Mouse (Mus musculus): ENCODE measurements around the gene Ccp110. TPM values are rescaled to one million over a fixed set of nuclear protein-coding genes. Genes with fewer than 3 reads are reported as not detected.

Ccp110 gene
- polyA plus RNA-seq, 1 experiment = 1.5 TPM

DNA sequence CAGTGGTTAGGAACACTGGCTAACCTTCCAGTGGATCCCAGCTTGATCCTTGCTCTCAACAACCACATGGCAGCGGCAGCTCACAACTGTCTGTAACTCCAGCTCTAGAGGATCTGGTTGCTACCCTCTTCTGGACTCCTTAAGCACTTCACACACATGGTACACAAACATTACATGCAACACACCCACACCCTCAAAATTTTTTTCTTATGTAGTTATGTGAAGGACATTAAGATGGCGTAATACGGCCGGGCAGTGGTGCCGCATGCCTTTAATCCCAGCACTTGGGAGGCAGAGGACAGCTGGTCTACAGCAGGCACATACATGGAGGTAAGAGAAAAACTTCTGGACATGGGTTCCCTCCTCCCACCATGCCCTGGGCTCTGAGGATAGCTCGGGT is 16.2 kb upstream of the Ccp110 start:
- TF ChIP-seq POLR2A (IDR thresholded peaks at IDR 0.05; ENCODE audit: low read depth, low read length) (no peak), CTCF (IDR thresholded peaks at IDR 0.05; ENCODE audit: extremely low read depth, insufficient read depth, insufficient read length, insufficient replicate concordance) (no peak)
- Histone ChIP-seq H3K4me3 (ENCODE audit: extremely low read depth, insufficient read depth, insufficient read length) (no peak overlapping the region), H3K27ac (ENCODE audit: insufficient read depth, low read length) (no peak overlapping the region), H3K27me3 (ENCODE audit: control insufficient read depth, insufficient read depth, low read length) (no peaks in the 10 kb centered on the region), H3K36me3 (ENCODE audit: control insufficient read depth, insufficient read depth, low read length) (peaks cover 37% of the 10 kb centered on the region), H3K4me1 (ENCODE audit: control insufficient read depth, insufficient read depth, insufficient read length) (no peaks in the 10 kb centered on the region)
- WGBS = 95% methylated on average over 6 of the region's 6 CpGs
- no peak for DNase-seq (ENCODE audit: low read depth in 1 of 2, low spot score in 2 of 2)

DNA sequence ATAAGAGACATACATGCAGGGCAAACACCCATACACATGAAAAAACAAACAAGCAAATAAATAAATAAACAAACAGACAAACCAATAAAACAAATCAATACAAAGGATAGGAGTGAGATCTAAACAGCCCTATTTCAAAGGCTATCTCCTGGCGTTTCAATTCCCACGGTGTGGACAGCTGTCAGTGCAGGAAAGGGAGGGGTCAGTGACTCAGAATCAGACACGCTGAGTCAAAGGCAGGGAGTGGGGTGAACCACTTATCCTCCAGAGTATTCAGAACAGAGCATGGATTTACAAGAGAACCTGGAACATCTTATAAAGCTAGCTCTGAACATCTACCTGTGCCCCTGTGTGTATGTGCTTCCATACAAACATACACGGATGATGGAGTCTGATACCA is 15.2 kb upstream of the Ccp110 start:
- no peak for DNase-seq (ENCODE audit: low read depth in 1 of 2, low spot score in 2 of 2)
- Histone ChIP-seq H3K4me3 (ENCODE audit: extremely low read depth, insufficient read depth, insufficient read length) (no peak overlapping the region), H3K27ac (ENCODE audit: insufficient read depth, low read length) (no peak overlapping the region), H3K36me3 (ENCODE audit: control insufficient read depth, insufficient read depth, low read length) (peaks cover 31% of the 10 kb centered on the region), H3K27me3 (ENCODE audit: control insufficient read depth, insufficient read depth, low read length) (no peaks in the 10 kb centered on the region), H3K4me1 (ENCODE audit: control insufficient read depth, insufficient read depth, insufficient read length) (no peaks in the 10 kb centered on the region)
- TF ChIP-seq CTCF (IDR thresholded peaks at IDR 0.05; ENCODE audit: extremely low read depth, insufficient read depth, insufficient read length, insufficient replicate concordance) (no peak), POLR2A (IDR thresholded peaks at IDR 0.05; ENCODE audit: low read depth, low read length) (no peak)
- WGBS = 85% methylated on average over 4 of the region's 4 CpGs

DNA sequence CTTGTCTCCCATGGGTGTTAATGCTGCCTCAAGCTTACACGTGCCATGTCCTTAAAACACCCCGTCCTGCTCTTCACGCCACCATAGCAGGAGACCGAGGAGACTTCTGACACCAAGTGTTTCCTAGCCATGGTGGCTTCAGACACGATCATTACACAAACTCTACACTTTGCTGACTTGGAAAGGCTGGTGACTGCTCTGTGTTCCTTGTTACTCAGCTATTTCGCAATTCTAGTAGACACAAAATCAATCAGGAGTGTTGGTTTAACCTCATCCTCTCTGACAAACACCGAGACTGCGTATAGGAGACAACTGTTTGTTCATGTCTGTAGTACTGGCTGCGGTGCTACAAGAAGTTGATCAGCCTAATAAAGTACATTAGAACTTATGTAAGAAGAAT is 13.5 kb upstream of the Ccp110 start:
- Histone ChIP-seq H3K27me3 (ENCODE audit: control insufficient read depth, insufficient read depth, low read length) (no peaks in the 10 kb centered on the region), H3K4me3 (ENCODE audit: extremely low read depth, insufficient read depth, insufficient read length) (no peak overlapping the region), H3K27ac (ENCODE audit: insufficient read depth, low read length) (no peak overlapping the region), H3K4me1 (ENCODE audit: control insufficient read depth, insufficient read depth, insufficient read length) (no peaks in the 10 kb centered on the region), H3K36me3 (ENCODE audit: control insufficient read depth, insufficient read depth, low read length) (peaks cover 26% of the 10 kb centered on the region)
- no peak for DNase-seq (ENCODE audit: low read depth in 1 of 2, low spot score in 2 of 2)
- 90% methylated on average over 9 of the region's 9 CpGs for WGBS
- TF ChIP-seq CTCF (IDR thresholded peaks at IDR 0.05; ENCODE audit: extremely low read depth, insufficient read depth, insufficient read length, insufficient replicate concordance) = no peak
- TF ChIP-seq POLR2A (IDR thresholded peaks at IDR 0.05; ENCODE audit: low read depth, low read length) = no peak

DNA sequence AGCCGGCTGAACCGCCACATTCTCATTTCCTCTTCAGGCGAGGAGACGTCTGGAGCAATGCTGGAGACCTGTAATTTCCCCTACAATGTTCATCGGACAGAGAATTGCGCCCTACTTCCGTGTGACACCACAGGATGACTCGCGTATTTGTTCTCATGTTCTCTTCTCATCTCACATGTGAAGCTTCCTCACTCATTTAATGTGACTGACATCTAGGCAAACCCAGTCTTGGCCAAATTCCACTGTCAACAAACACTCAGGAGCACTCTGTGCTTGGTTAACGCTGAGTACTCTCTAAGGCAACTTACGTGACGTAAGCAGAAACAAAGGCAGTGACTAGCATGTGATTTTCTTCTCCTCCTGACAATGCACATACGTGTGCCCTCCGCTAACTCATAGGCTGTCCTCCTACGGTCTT is 9.2 kb upstream of the Ccp110 start:
- 84% methylated on average over 15 of the region's 15 CpGs for WGBS
- no peak for TF ChIP-seq POLR2A (IDR thresholded peaks at IDR 0.05; ENCODE audit: low read depth, low read length)
- peaks cover 5% of the 10 kb centered on the region; the same call in 1 of the 2 replicates for H3K4me1 ChIP-seq (ENCODE audit: control insufficient read depth, insufficient read depth, insufficient read length)
- DNase-seq (ENCODE audit: low read depth in 1 of 2, low spot score in 2 of 2) = no peak
- no peak overlapping the region for H3K4me3 ChIP-seq (ENCODE audit: extremely low read depth, insufficient read depth, insufficient read length)
- no peaks in the 10 kb centered on the region for H3K27me3 ChIP-seq (ENCODE audit: control insufficient read depth, insufficient read depth, low read length)
- no peak overlapping the region for H3K27ac ChIP-seq (ENCODE audit: insufficient read depth, low read length)
- H3K36me3 ChIP-seq (ENCODE audit: control insufficient read depth, insufficient read depth, low read length) = peaks cover 4% of the 10 kb centered on the region; the same call in 1 of the 2 replicates

DNA sequence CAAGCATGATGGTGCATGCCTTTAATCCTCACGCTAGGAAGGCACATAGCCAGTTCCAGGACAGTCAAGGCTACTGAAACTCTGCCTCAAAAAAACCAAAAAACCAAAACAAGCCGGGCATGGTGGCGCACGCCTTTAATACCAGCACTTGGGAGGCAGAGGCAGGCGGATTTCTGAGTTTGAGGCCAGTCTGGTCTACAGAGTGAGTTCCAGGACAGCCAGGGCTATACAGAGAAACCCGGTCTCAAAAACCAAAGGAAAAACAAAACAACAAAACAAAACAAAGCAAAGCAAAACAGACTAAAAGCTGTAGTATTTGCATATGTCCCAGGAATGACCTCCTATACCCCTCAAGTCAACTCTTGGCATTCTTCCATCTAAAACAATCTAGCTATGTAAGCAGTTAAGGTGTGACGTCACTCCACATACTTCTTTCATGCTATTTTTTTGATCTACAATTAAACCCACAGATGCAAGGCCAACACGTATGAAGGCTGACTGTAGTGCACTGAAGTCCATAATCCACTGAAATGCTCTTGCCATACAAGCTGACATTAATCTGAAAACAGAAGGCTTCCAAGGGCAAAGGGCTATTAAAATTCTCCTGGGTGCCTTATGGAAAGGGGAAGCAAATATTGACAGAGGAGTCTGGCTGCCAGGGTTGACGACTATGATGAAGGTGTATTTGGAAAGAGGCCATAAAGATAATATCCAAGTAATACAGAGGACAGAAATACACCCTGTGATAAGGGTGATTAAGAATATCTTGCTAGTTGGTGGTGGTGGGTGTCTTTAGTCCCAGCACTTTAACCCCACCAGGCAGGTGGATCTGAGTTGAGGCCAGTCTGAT is 8.1 kb upstream of the Ccp110 start:
- no peak overlapping the region; the same call in 1 of the 2 replicates for H3K4me3 ChIP-seq (ENCODE audit: extremely low read depth, insufficient read depth, insufficient read length)
- DNase-seq (ENCODE audit: low read depth in 1 of 2, low spot score in 2 of 2) = no peak
- peaks cover 5% of the 10 kb centered on the region; the same call in 1 of the 2 replicates for H3K4me1 ChIP-seq (ENCODE audit: control insufficient read depth, insufficient read depth, insufficient read length)
- no peak overlapping the region for H3K27ac ChIP-seq (ENCODE audit: insufficient read depth, low read length)
- H3K36me3 ChIP-seq (ENCODE audit: control insufficient read depth, insufficient read depth, low read length) = no peaks in the 10 kb centered on the region
- H3K27me3 ChIP-seq (ENCODE audit: control insufficient read depth, insufficient read depth, low read length) = no peaks in the 10 kb centered on the region
- TF ChIP-seq POLR2A (IDR thresholded peaks at IDR 0.05; ENCODE audit: low read depth, low read length) (no peak), CTCF (IDR thresholded peaks at IDR 0.05; ENCODE audit: extremely low read depth, insufficient read depth, insufficient read length, insufficient replicate concordance) (no peak)
- 85% methylated on average over 9 of the region's 9 CpGs for WGBS

DNA sequence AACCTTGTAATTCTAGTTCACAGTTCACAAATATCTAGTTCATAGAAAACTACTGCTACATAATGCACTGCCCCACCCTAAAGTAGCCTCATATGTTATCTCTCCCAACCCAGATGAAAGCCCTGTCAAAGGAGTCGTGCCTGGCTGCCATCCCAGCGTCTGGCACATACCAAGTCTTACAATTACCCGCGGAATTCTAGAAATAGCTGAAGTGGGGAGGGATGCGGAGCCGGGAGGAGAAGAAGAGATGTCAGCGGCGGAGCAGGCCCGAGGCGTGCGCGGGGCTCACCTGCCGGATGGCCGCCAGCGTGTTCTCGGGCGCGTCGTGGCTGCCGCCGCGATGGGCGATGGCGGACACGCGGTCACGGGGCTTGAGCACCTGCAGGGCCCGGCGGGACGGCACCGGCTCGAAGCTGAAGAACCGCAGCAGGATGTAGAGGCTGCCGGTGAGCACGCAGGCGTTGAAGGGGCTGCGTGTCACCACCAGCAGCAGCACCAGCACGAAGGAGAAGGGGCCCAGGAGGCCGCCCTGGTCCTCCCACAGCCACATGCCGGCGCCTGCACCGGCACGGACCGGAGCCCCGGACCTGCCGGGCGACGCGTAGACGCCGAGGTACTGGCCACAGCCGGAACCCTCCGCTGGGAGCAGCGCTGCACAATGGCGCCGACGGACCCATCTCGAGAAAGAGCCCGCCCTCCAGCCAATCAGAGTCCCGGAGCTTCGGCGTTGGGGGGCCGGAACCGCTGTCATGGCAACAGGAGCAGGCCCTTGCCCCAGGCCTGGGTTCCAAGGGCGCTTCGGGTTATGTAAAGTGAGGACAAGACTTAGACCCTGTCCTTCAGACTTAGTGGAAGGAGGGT is 7.0 kb upstream of the Ccp110 start, which contains the start of gene Gde1:
Gene Gde1, minus strand, starts transcription at position 678 of the 861 bp plus-strand sequence.
- H3K27me3 ChIP-seq (ENCODE audit: control insufficient read depth, insufficient read depth, low read length) = no peaks in the 10 kb centered on the region
- peak within 1 kb of the TSS; percentile 68 for H3K4me3 ChIP-seq (ENCODE audit: extremely low read depth, insufficient read depth, insufficient read length)
- H3K36me3 ChIP-seq (ENCODE audit: control insufficient read depth, insufficient read depth, low read length) = no peaks in the 10 kb centered on the region
- H3K27ac ChIP-seq (ENCODE audit: insufficient read depth, low read length) = peak within 1 kb of the TSS; percentile 76
- TF ChIP-seq CTCF (IDR thresholded peaks at IDR 0.05; ENCODE audit: extremely low read depth, insufficient read depth, insufficient read length, insufficient replicate concordance) (no peak), POLR2A (IDR thresholded peaks at IDR 0.05; ENCODE audit: low read depth, low read length) (peak; percentile 52)
- DNase-seq (ENCODE audit: low read depth in 1 of 2, low spot score in 2 of 2) = peak; percentile 64 to 93
- WGBS = under 1% methylated on average over 66 of the region's 66 CpGs
- H3K4me1 ChIP-seq (ENCODE audit: control insufficient read depth, insufficient read depth, insufficient read length) = peaks cover 5% of the 10 kb centered on the region; the same call in 1 of the 2 replicates
